Mouse (Mus musculus) bone marrow macrophage, adult 2 months (primary cell): Measurements from ENCODE around the gene Plod2.

Experiments
- CTCF ChIP-seq: IDR thresholded peaks from 2 replicates; pipeline ENCODE4 v1.5.1; 2012; ENCODE audit warnings: low read depth, mild to moderate bottlenecking, low read length, moderate library complexity
- POLR2A ChIP-seq: IDR thresholded peaks from 2 replicates; pipeline ENCODE4 v1.6.1; 2012; ENCODE audit warnings: mild to moderate bottlenecking, low read depth, low read length, borderline replicate concordance

GRCm38 (mm10) chr9:92589021-92589420 lies 47.0 kb downstream of the Plod2 start:
- no peak for TF ChIP-seq POLR2A
- no peak for TF ChIP-seq CTCF
